Mouse (Mus musculus): ENCODE results near the gene Ms4a6d. TPM values are rescaled to one million over a fixed set of nuclear protein-coding genes. Genes with fewer than 3 reads are reported as not detected.
"Not testable (repeated sequence)": the region's sequence is repeated elsewhere in the genome, so short reads cannot be mapped to it uniquely, and the experiment has no call there.

Gene Ms4a6d
- polyA plus RNA-seq, 1 experiment from 2014 or later: 0.49 TPM

DNA sequence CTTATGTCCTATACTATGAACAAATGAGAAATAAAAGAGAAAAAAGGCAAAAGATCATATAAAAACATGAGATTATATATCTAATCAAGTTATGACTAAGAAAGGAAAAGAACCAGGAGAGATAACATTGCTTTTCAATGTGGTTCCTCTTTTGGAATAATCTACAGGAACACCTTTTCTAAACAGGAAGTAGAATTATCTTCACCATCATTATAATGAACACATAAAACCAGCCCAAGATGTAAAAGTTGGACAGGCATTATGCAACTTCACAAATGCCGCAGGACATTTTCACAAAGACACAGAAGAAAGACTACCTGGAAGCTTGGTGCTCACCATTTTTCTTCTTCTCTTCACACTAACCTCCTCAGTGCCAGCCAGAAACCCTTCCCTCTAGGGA lies 8.4 kb upstream of the Ms4a6d start:
- Histone ChIP-seq H3K4me1 (no peaks in the 10 kb centered on the region), H3K4me3 (no peak overlapping the region), H3K27me3 (ENCODE audit: low read depth, poor library complexity, severe bottlenecking) (no peaks in the 10 kb centered on the region), H3K27ac (no peak overlapping the region), H3K9me3 (replicated peaks) (no peaks in the 10 kb centered on the region), H3K36me3 (no peaks in the 10 kb centered on the region)
- 92% methylated on average over 1 of the region's 1 CpGs for WGBS
- DNase-seq (ENCODE audit: low spot score): no peak

DNA sequence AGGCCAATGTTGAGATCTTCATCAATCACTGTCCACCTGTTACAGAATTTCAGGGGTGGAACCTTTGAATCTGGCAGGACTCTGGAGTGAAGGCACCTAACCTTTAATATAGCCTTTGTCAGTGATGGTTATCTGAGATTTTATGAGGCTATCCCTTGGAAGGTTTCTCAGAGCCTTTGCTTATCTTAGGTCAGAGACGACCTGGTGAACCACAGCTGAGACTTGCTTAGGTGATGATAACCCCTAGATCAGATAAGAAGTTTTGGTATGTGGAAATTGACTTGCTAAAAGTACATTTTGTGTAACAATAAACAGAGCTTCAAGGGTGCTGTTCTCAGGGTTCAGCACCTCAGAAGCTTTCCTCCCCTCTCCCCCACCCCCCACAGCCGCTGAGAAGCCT lies 7.6 kb upstream of the Ms4a6d start:
- Histone ChIP-seq H3K36me3 (no peaks in the 10 kb centered on the region), H3K4me3 (no peak overlapping the region), H3K27ac (no peak overlapping the region), H3K27me3 (ENCODE audit: low read depth, poor library complexity, severe bottlenecking) (no peaks in the 10 kb centered on the region), H3K9me3 (replicated peaks) (no peaks in the 10 kb centered on the region), H3K4me1 (no peaks in the 10 kb centered on the region)
- no peak for DNase-seq (ENCODE audit: low spot score)
- WGBS: 43% methylated on average over 2 of the region's 2 CpGs

DNA sequence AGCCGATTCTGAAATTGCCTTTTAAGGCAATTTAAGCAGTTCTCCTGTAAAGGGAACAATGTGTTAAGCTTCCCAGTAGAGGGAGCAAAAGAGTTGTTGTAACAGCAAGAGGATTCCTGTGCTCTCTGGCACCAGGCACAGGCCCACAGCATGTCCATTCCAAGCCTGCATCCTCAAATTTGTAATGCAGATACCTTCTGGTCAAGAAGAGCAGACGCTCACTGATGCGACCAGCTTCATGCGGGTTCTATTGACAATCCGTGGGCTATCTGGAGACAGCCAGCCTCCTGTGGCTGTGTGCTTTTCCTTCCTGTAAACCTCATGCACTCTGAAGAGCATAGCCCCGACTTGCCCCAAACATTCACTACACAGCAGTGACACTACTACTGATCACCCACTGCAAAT lies 6.9 kb upstream of the Ms4a6d start:
- H3K27ac ChIP-seq: no peak overlapping the region
- WGBS: 22% methylated on average over 6 of the region's 6 CpGs
- no peaks in the 10 kb centered on the region for H3K27me3 ChIP-seq (ENCODE audit: low read depth, poor library complexity, severe bottlenecking)
- no peaks in the 10 kb centered on the region for H3K36me3 ChIP-seq
- H3K9me3 ChIP-seq (replicated peaks): no peaks in the 10 kb centered on the region
- H3K4me1 ChIP-seq: no peaks in the 10 kb centered on the region
- H3K4me3 ChIP-seq: no peak overlapping the region
- DNase-seq (ENCODE audit: low spot score): peak; percentile 37

DNA sequence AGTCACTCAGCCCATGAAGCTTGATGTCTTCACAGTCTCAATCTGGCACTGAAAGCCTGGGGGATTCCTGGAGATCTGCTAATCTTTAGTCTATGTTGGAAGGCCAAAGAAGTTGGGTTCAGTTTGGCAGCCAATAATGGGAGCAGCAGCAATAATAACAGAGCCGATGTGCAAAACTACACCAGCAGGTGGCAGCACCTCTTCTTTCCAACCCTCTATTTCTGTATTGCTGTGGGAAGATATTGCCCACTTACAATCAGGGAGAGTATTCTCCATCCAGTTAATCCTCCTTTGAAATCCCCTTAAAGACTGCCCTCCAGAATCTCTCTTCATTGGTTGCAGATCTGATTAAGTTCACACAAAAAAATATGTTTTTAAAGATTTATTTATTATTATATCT lies 3.5 kb upstream of the Ms4a6d start:
- 24% methylated on average over 1 of the region's 1 CpGs for WGBS
- no peaks in the 10 kb centered on the region for H3K9me3 ChIP-seq (replicated peaks)
- no peak overlapping the region for H3K4me3 ChIP-seq
- no peaks in the 10 kb centered on the region for H3K27me3 ChIP-seq (ENCODE audit: low read depth, poor library complexity, severe bottlenecking)
- no peaks in the 10 kb centered on the region for H3K36me3 ChIP-seq
- H3K27ac ChIP-seq: no peak overlapping the region
- H3K4me1 ChIP-seq: no peaks in the 10 kb centered on the region
- DNase-seq (ENCODE audit: low spot score): peak; percentile 50

DNA sequence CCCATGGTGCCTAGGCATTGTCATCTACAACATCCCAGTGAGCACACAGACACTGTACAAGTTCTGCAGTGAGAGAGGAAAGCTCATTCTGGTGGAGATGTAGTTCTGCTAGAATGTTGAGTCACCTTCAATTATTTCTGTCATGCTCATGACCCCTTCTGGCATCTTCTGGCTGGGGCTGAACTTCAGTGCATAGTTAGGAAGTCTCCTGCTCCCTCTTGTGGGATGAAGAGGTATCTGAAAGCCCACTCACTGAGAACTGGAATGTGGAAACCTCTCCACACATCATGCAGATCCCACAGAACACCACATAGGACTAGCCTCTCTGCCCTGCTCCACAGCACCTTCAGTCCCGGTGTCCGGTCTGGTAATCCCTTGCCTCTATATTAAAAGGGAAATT lies 2.6 kb downstream of the Ms4a6d start:
- no peak for DNase-seq (ENCODE audit: low spot score)
- H3K4me1 ChIP-seq: no peaks in the 10 kb centered on the region
- no peak overlapping the region for H3K4me3 ChIP-seq
- no peak overlapping the region for H3K27ac ChIP-seq
- no peaks in the 10 kb centered on the region for H3K9me3 ChIP-seq (replicated peaks)
- WGBS: 86% methylated on average over 2 of the region's 2 CpGs
- H3K27me3 ChIP-seq (ENCODE audit: low read depth, poor library complexity, severe bottlenecking): no peaks in the 10 kb centered on the region
- H3K36me3 ChIP-seq: no peaks in the 10 kb centered on the region

DNA sequence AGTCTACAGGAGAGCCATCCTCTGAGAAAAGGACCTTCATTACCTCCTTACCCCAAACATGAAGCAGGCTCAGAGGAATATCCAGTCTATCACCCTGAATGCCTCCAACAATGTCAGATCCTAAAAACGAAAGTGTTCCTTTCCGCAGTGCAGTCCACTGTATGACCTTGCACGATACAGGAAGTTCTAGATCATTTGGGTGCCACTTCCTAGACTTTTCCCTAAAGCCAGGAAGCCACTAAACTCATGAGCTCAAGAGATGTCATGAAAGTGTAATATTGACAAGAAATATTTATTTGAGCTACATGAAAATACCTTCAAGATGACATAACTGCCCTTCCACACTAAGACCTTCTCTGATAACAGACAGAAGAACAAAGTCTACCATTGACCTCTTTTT lies 3.3 kb downstream of the Ms4a6d start:
- Histone ChIP-seq H3K27me3 (ENCODE audit: low read depth, poor library complexity, severe bottlenecking) (no peaks in the 10 kb centered on the region), H3K9me3 (replicated peaks) (no peaks in the 10 kb centered on the region), H3K4me3 (no peak overlapping the region), H3K4me1 (no peaks in the 10 kb centered on the region), H3K36me3 (no peaks in the 10 kb centered on the region), H3K27ac (no peak overlapping the region)
- DNase-seq (ENCODE audit: low spot score): no peak
- 93% methylated on average over 3 of the region's 3 CpGs for WGBS

DNA sequence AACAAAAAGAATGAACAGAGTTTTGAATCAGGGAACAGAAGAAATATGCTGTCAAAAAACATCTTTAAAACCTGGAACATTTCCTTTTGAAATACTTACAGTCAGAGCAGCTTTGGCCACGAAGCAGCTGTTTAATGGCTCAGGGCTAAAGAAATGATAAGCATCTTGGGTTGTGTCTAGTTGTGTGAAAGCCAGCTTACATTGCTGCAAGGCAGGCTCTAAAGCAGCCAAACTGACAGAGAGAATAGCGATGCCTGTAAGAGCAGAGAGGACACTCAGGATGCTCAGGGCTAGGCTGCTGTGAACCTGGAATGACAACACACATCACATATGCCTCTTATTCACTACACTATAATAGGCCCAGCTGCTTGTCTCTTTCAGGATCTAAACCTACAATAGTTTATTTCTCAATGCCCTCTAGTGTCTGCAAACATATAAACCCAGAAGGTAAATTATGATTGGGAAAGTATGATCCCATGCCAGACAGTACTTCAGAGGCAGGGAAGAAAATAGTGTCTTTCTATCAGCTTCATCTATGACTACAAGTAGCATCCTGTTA lies 14.7 kb downstream of the Ms4a6d start:
- Histone ChIP-seq H3K4me3 (no peak overlapping the region), H3K27me3 (ENCODE audit: low read depth, poor library complexity, severe bottlenecking) (no peaks in the 10 kb centered on the region), H3K9me3 (replicated peaks) (no peaks in the 10 kb centered on the region), H3K36me3 (no peaks in the 10 kb centered on the region), H3K4me1 (no peaks in the 10 kb centered on the region), H3K27ac (no peak overlapping the region)
- no peak for DNase-seq (ENCODE audit: low spot score)
- 74% methylated on average over 2 of the region's 2 CpGs for WGBS

DNA sequence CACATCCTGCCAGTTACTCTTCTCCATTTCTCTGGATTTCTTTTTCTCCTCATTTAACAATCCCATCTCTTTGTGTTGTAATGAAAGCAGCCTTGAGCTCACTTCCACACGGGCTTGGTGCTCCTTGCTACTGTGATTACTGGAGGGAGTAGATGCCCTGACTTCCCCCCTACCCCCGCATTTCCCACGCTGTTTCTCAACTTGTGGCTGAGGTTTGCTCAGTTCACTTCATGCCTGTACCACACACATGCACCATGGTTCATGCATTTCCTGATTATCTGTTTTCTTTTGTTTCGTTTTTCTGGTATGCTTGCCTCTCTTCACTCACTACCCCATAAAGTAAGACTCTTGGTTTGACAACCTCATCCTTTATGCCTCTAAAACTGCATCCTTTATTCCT lies 15.4 kb downstream of the Ms4a6d start:
- no peak for DNase-seq (ENCODE audit: low spot score)
- WGBS: 80% methylated on average over 4 of the region's 4 CpGs
- H3K36me3 ChIP-seq: no peaks in the 10 kb centered on the region

DNA sequence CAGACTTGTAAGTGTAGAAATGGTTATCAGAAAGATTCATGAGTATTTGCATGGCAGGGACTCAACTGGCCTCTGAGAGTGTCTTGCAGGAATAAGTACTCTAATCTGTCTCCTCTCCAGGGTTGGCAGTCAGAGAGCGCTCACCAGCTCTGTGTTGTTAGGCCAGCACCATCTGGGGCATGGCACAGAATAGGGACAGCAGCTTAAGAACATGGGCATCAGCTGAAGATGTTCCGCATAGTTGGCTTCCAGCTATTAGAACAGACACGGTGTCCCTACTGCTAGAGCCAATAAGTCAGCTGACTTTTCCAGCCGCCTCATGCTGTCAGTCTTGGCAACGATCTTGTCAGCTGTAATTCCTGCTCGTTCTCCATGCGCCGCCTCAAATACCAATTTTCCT lies 29.7 kb downstream of the Ms4a6d start:
- 93% methylated on average over 8 of the region's 8 CpGs for WGBS
- Histone ChIP-seq H3K4me3 (no peak overlapping the region), H3K4me1 (no peaks in the 10 kb centered on the region), H3K27me3 (ENCODE audit: low read depth, poor library complexity, severe bottlenecking) (no peaks in the 10 kb centered on the region), H3K9me3 (replicated peaks) (no peaks in the 10 kb centered on the region), H3K27ac (no peak overlapping the region), H3K36me3 (no peaks in the 10 kb centered on the region)
- DNase-seq (ENCODE audit: low spot score): no peak

More for the DNA sequence above, 15.4 kb downstream of the Ms4a6d start:
- Histone ChIP-seq H3K4me1 (no peaks in the 10 kb centered on the region), H3K27me3 (ENCODE audit: low read depth, poor library complexity, severe bottlenecking) (no peaks in the 10 kb centered on the region), H3K27ac (no peak overlapping the region), H3K9me3 (replicated peaks) (no peaks in the 10 kb centered on the region), H3K4me3 (no peak overlapping the region)

DNA sequence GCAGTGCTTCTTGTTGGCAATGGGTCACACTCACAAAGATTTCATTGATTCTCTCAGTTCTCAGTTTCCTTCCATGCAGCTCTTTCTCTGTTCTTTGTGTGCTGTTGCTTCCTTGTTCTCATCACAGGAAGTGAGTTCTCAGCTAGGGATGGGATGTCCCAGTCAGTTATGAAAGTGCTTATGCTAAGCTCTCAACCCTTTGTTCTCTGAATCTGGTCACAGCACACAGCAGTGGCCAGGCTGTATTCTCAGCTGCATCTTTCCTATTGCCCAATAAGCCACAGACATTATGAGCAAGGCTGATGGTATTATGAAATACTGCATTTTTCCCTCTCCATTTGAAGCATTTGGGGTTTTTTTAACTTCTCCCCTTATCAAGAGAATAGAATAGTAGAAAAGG lies 45.1 kb downstream of the Ms4a6d start:
- H3K36me3 ChIP-seq; H3K4me3 ChIP-seq; DNase-seq (ENCODE audit: low spot score); H3K9me3 ChIP-seq (replicated peaks); H3K27me3 ChIP-seq (ENCODE audit: low read depth, poor library complexity, severe bottlenecking); H3K27ac ChIP-seq; H3K4me1 ChIP-seq: not testable (repeated sequence)

DNA sequence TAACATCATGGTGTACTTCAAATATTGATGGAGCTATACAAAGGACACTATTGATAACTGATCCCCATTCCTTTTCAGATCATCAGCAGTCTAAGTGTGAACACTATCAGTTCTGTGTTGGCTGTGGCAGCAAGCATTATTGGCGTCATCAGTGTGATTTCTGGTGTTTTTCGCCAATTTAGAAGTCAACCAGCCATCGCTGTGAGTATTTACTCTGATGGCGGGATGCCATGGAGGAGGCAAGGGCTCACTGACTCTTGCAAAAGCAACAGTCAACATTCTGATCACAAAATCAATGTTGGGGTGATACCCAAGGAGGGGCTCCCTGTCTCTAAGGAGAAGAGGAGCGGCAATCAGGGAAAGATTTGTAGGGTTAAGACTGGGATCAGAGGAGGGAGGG lies 49.9 kb downstream of the Ms4a6d start:
- Histone ChIP-seq H3K36me3 (no peaks in the 10 kb centered on the region), H3K27me3 (ENCODE audit: low read depth, poor library complexity, severe bottlenecking) (no peaks in the 10 kb centered on the region), H3K27ac (no peak overlapping the region), H3K9me3 (replicated peaks) (no peaks in the 10 kb centered on the region), H3K4me3 (no peak overlapping the region), H3K4me1 (no peaks in the 10 kb centered on the region)
- DNase-seq (ENCODE audit: low spot score): no peak
- WGBS: 95% methylated on average over 5 of the region's 5 CpGs

DNA sequence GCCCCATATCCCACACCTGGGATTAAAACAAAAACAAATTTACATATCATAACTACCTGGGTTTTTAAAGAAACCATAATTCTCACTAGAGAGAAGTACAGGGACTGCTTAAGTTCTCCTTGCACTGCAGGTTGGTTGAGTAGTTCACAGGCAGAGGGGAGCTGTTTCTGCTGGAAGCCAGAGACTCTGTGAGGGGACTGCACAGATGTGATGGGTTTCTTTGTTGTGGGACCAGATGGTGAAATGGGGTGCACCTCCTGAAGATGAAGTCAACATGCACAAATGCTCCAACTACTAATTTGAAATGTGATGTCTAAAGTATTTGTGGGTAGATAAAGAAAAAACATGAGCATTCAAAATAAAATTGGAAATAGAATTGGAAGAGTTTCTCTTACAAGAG lies 56.7 kb downstream of the Ms4a6d start:
- H3K9me3 ChIP-seq (replicated peaks): no peaks in the 10 kb centered on the region
- H3K4me1 ChIP-seq: no peaks in the 10 kb centered on the region
- no peaks in the 10 kb centered on the region for H3K36me3 ChIP-seq
- no peak overlapping the region for H3K27ac ChIP-seq
- DNase-seq (ENCODE audit: low spot score): no peak
- H3K4me3 ChIP-seq: no peak overlapping the region
- no peaks in the 10 kb centered on the region for H3K27me3 ChIP-seq (ENCODE audit: low read depth, poor library complexity, severe bottlenecking)

DNA sequence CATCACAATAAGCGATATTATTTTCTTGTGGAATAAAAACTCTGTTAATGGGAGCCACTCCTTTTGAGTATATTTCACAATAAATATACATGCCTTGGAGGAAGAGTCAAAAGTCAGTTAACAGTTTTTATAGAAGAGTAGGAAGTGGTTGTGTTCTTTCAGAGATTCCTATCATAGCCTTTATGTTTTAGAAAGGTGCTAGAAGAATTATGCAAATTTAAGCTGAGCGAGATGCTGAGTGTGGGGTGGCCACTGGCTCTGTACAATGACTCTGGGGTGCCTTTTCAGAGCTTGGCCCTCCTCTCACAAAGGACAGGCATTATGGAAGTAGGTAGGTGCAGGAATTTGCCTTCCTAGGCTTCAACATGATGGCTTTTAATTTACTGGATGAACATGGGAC lies 60.3 kb downstream of the Ms4a6d start:
- not testable (repeated sequence) for H3K36me3 ChIP-seq; H3K27ac ChIP-seq; H3K9me3 ChIP-seq (replicated peaks); H3K4me3 ChIP-seq; H3K27me3 ChIP-seq (ENCODE audit: low read depth, poor library complexity, severe bottlenecking); DNase-seq (ENCODE audit: low spot score); H3K4me1 ChIP-seq
- WGBS: 85% methylated on average over 2 of the region's 2 CpGs

DNA sequence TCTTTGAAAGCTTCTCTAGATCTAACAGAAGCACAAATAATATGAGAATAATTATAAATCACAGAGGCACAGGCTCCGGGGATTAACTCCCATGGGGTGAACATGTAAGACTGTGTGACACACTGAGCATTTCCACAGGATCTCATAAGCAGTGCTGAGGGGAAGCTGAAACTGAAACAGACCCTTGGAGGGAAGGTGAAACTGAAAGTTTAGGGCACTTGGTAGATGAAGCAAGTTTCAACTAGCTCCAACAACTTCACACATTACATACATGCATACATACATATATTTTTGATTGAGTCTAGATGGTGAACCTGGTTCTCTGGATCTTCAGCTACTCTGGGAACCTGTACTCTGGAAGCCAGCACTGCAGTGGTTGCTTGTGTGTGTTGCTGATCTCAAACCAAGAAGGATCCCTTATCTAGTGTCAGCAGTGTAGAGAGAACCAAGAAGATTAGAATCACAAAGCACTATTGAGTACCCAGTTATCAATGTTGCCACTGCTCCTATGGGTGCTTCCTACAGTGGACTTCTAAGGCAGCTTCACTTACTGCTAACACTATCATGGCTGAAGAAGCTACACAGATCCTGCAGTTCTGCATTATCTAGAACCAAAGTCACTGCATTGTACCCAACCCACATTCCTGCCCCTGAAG lies 64.4 kb downstream of the Ms4a6d start:
- not testable (repeated sequence) for DNase-seq (ENCODE audit: low spot score); H3K36me3 ChIP-seq; H3K4me3 ChIP-seq; H3K4me1 ChIP-seq; H3K27me3 ChIP-seq (ENCODE audit: low read depth, poor library complexity, severe bottlenecking); H3K9me3 ChIP-seq (replicated peaks); H3K27ac ChIP-seq
- WGBS: 92% methylated on average over 1 of the region's 1 CpGs

All from limb, embryonic 10.5 days (tissue).